Mouse (Mus musculus) kidney, postnatal 36 days (tissue): ENCODE measurements around the gene Krtap19-1.

Source experiments
- DNase-seq, 2 experiments: peaks; one replicate each; pipeline ENCODE4 v3.0.0; 2021 to 2022; ENCODE audit warnings: mixed read lengths in 2 of 2

Gene Krtap19-1

GRCm38 (mm10) chr16:88869311-88869710, at the start of gene Krtap19-1:
Gene Krtap19-1, minus strand, starts transcription at chr16:88869411.
- DNase-seq = no peak

- no peak for DNase-seq
Observed at GRCm38 (mm10) chr16:88896357-88896756, 27.1 kb upstream of the Krtap19-1 start, which contains the start of gene Krtap19-5. Gene Krtap19-5, minus strand, starts transcription at chr16:88896457.

- DNase-seq = no peak
Observed at GRCm38 (mm10) chr16:88886870-88887269, 17.7 kb upstream of the Krtap19-1 start.

GRCm38 (mm10) chr16:88884989-88885388, 15.8 kb upstream of the Krtap19-1 start, which contains the start of gene Krtap19-4:
Gene Krtap19-4, minus strand, starts transcription at chr16:88885089.
- DNase-seq = no peak

- DNase-seq = no peak
Observed at GRCm38 (mm10) chr16:88877938-88878337, 8.7 kb upstream of the Krtap19-1 start, which contains the start of gene Krtap19-3. Gene Krtap19-3, minus strand, starts transcription at chr16:88878038.

- DNase-seq = no peak
Observed at GRCm38 (mm10) chr16:88874169-88874568, 5.0 kb upstream of the Krtap19-1 start, which contains the start of gene Krtap19-2. Gene Krtap19-2, minus strand, starts transcription at chr16:88874269.

- DNase-seq = no peak
Observed at GRCm38 (mm10) chr16:88864887-88865407, 4.3 kb downstream of the Krtap19-1 start.

GRCm38 (mm10) chr16:88851450-88851849, 17.8 kb downstream of the Krtap19-1 start:
- peak; percentile 17 to 45 for DNase-seq

- no peak for DNase-seq
Observed at GRCm38 (mm10) chr16:88848558-88848957, 20.7 kb downstream of the Krtap19-1 start.

GRCm38 (mm10) chr16:88847363-88847762, 21.8 kb downstream of the Krtap19-1 start:
- peak; percentile 20 to 41 for DNase-seq

- DNase-seq = no peak
Observed at GRCm38 (mm10) chr16:88826978-88827377, 42.2 kb downstream of the Krtap19-1 start.

- DNase-seq = no peak
Observed at GRCm38 (mm10) chr16:88826095-88826652, 43.0 kb downstream of the Krtap19-1 start, which contains the start of gene Krtap14. Gene Krtap14, minus strand, starts transcription at chr16:88826145.

GRCm38 (mm10) chr16:88823736-88824135, 45.5 kb downstream of the Krtap19-1 start:
- DNase-seq = peak; percentile 17 to 40

- DNase-seq = no peak
Observed at GRCm38 (mm10) chr16:88820066-88820465, 49.1 kb downstream of the Krtap19-1 start, which contains the start of gene Krtap15. Gene Krtap15, plus strand, starts transcription at chr16:88820215.
